Mouse (Mus musculus) small intestine, adult 2 months (tissue): ENCODE results near the gene Fkbp4. TPM values are rescaled to one million over a fixed set of nuclear protein-coding genes. Genes with fewer than 3 reads are reported as not detected.

Source experiments
- H3K27ac ChIP-seq: fragments of 200-500 bp; 2 replicates; pipeline ENCODE4 v1.5.1; 2012; ENCODE audit warnings: low read depth, low read length, control low read depth, inconsistent platforms; ENCODE audit not compliant: insufficient read depth
- H3K27me3 ChIP-seq: fragments of 200-500 bp; 2 replicates; pipeline ENCODE4 v1.6.1; 2012; ENCODE audit warnings: mild to moderate bottlenecking, moderate library complexity, low read length, inconsistent platforms; ENCODE audit not compliant: control insufficient read depth, insufficient read depth
- H3K36me3 ChIP-seq: fragments of 200-500 bp; 2 replicates; pipeline ENCODE4 v1.6.1; 2012; ENCODE audit warnings: mild to moderate bottlenecking, low read length, control low read depth, inconsistent platforms; ENCODE audit not compliant: control insufficient read depth, insufficient read depth
- H3K4me1 ChIP-seq: fragments of 200-500 bp; 2 replicates; pipeline ENCODE4 v1.6.1; 2012; ENCODE audit warnings: low read length, inconsistent platforms, mixed read lengths; ENCODE audit not compliant: control insufficient read depth, insufficient read depth, insufficient read length
- H3K4me3 ChIP-seq: fragments of 200-500 bp; 2 replicates; pipeline ENCODE4 v1.5.1; 2012; ENCODE audit warnings: low read depth, mild to moderate bottlenecking, control low read depth, inconsistent platforms, low read length, moderate library complexity
- CTCF ChIP-seq: fragments of 200-500 bp; IDR thresholded peaks from 2 replicates; pipeline ENCODE4 v1.5.1; 2012; ENCODE audit warnings: low read depth, mild to moderate bottlenecking, control low read depth, inconsistent platforms, low read length, moderate library complexity, mixed read lengths; ENCODE audit not compliant: insufficient replicate concordance, insufficient read length; ENCODE audit errors: extremely low read depth
- POLR2A ChIP-seq: fragments of 200-500 bp; IDR thresholded peaks from 2 replicates; pipeline ENCODE4 v1.6.1; 2012; ENCODE audit warnings: low read depth, mild to moderate bottlenecking, control low read depth, inconsistent platforms, low read length, moderate library complexity
- WGBS: fragments of 180-500 bp; shearing (Covaris S2); methylation state at CpG from one replicate; pipeline ENCODE4 v1.1.7; 2018; 5-methylcytosine and 5-hydroxymethylcytosine counted together
- polyA plus RNA-seq: library from polyadenylated mRNA; depleted of rRNA; stranded (reverse); fragments of >200 nt; gene quantifications from 2 replicates; pipeline ENCODE4 v1.2.3, GENCODE M21; 2012

Gene Fkbp4
- polyA plus RNA-seq, 1 experiment, result 105 TPM

DNA sequence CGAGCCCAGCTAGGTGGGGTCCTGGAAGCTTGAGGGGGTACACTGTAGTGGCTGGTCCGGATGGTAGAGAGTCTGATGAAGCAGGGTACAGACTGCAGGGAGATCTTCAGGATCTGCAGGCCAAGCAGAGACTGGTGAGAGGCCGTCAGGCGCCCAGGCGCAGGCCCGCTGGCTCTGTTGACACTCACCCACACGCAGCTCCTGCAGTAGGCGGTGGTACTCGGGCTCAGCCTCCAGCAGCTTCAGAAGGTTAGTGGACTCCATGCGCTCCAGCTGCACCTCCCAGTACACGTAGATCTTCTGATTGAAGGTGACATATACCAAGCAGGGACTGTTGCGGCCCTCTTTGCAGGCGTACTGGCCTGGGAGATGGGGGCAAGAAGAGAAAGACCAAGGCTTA is 28.2 kb downstream of the Fkbp4 start:
- Histone ChIP-seq H3K36me3 (peaks cover 31% of the 10 kb centered on the region), H3K27ac (no peak overlapping the region), H3K4me1 (no peaks in the 10 kb centered on the region), H3K27me3 (no peaks in the 10 kb centered on the region), H3K4me3 (no peak overlapping the region)
- 98% methylated on average over 13 of the region's 13 CpGs for WGBS
- TF ChIP-seq POLR2A, result no peak
- TF ChIP-seq CTCF, result no peak

DNA sequence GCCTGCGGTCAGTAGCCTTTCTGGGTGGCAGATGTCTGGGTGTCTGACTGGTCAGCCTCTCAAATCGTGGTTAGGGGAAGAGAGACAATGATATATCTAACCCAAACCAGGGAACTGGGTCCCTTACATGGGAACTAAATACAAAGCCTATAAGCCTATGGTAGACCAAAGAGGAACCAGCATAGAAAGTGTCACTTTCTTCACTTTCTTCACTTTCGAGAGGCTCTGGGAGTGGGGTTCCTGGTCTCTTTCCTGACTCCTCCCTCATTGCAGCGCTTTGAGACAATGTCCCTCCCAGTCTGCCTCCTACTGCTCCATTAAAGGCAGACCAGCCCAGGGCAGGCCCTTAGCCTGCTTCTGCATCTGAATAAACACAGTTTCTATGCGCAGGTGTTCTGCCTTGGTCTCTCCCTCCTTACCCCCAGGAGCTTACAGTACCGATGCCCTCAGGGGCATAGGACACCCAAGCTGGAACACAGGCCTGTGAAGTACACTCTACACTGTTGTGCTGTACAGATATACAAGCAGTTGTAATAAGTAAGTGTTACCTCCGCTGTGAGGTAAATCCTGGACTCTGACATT is 29.8 kb downstream of the Fkbp4 start:
- no peak for TF ChIP-seq CTCF
- TF ChIP-seq POLR2A, result no peak

DNA sequence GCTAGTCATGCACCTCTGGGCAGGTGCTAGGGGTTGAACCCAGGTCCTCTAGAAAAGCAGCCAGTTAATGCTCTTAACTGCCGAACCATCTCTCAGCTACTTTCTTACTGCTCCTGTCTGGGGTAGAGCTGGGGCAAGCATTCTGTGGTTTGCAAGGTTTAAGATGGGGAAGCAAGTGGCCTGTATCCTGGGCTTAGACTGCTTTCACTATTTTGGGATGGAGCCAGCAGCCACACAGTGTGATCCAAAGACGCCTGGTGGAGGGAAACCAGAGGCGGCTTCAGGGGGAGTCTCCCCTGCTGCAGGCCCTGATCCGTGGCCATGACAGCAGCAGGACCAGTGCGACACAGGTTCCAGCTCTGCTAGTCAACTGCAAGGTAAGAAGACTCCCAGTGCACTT is 33.8 kb downstream of the Fkbp4 start:
- H3K4me1 ChIP-seq, result no peaks in the 10 kb centered on the region
- WGBS, result 51% methylated on average over 5 of the region's 5 CpGs
- H3K27me3 ChIP-seq, result no peaks in the 10 kb centered on the region
- TF ChIP-seq CTCF (no peak), POLR2A (no peak)
- H3K27ac ChIP-seq, result no peak overlapping the region
- H3K36me3 ChIP-seq, result peaks cover 13% of the 10 kb centered on the region
- H3K4me3 ChIP-seq, result no peak overlapping the region

More for the DNA sequence above, 29.8 kb downstream of the Fkbp4 start:
- Histone ChIP-seq H3K4me1 (no peaks in the 10 kb centered on the region), H3K27ac (no peak overlapping the region), H3K36me3 (peaks cover 31% of the 10 kb centered on the region), H3K27me3 (no peaks in the 10 kb centered on the region), H3K4me3 (no peak overlapping the region)
- WGBS, result 87% methylated on average over 7 of the region's 7 CpGs

DNA sequence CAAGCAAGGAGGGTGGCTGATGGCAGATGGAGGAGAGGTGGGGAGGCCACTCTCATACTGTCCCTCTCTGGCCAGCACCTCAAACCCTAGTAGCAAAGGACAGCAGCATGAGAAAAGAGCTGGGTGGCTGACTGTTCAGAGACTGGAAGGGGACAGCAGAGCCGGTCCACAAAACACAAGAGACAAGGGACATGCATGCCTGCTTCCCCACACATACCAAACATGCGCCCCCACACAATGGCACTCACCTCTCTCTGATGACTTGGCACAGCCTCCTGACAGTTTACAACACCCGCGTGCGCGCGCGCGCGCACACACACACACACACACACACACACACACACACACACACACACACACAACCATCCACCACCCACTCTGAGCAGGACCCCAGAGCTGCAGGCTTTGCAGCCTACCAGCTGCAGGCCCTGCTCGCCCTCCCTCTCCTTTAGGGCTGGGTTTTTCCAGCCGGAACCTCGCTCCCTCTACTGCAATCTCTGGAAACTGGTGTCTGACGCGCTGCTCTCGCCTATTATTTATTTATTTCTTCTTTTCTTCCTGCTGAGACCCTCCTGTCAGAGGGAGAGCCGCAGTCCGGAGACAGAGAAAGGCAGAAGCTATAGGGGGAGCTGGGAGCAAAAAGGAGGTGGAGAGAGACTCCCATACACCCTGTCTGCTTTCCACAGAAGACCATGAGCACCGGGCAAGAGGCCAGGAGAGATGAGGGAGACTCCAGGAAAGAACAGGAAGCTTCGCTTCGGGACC is 38.9 kb downstream of the Fkbp4 start:
- H3K27me3 ChIP-seq, result no peaks in the 10 kb centered on the region; the same call in 1 of the 2 replicates
- peak overlapping the region; percentile 40 for H3K4me3 ChIP-seq
- H3K4me1 ChIP-seq, result peaks cover 4% of the 10 kb centered on the region; the same call in 1 of the 2 replicates
- TF ChIP-seq POLR2A (no peak), CTCF (no peak)
- WGBS, result 26% methylated on average over 21 of the region's 21 CpGs
- no peak overlapping the region for H3K27ac ChIP-seq
- no peaks in the 10 kb centered on the region for H3K36me3 ChIP-seq

DNA sequence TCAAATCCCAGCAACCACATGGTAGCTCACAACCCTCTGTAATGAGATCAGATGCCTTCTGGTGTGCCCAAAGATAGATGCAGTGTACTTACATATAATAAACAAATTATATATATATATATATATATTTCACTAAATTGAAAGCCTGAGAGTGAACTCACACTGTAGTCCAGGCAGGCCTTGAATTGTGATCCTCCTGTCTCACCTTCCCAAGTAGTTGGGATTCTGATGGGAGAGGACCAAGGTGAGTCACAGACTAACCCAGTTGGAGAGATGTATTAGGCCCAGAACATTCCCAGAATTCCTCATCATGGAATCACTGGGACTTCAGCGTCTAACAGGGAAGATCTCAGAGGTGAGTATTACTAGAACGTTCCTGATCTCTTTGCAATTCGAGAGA is 39.5 kb downstream of the Fkbp4 start, which contains the start of gene Nrip2:
Nrip2 (plus strand) TSS at position 301 of the 400 bp plus-strand sequence.
- peaks cover 4% of the 10 kb centered on the region; the same call in 1 of the 2 replicates for H3K4me1 ChIP-seq
- H3K27ac ChIP-seq, result no peak within 1 kb of the TSS
- H3K36me3 ChIP-seq, result no peaks in the 10 kb centered on the region
- H3K27me3 ChIP-seq, result no peaks in the 10 kb centered on the region; the same call in 1 of the 2 replicates
- TF ChIP-seq CTCF, result no peak
- WGBS, result 73% methylated on average over 3 of the region's 3 CpGs
- H3K4me3 ChIP-seq, result peak within 1 kb of the TSS; percentile 40

DNA sequence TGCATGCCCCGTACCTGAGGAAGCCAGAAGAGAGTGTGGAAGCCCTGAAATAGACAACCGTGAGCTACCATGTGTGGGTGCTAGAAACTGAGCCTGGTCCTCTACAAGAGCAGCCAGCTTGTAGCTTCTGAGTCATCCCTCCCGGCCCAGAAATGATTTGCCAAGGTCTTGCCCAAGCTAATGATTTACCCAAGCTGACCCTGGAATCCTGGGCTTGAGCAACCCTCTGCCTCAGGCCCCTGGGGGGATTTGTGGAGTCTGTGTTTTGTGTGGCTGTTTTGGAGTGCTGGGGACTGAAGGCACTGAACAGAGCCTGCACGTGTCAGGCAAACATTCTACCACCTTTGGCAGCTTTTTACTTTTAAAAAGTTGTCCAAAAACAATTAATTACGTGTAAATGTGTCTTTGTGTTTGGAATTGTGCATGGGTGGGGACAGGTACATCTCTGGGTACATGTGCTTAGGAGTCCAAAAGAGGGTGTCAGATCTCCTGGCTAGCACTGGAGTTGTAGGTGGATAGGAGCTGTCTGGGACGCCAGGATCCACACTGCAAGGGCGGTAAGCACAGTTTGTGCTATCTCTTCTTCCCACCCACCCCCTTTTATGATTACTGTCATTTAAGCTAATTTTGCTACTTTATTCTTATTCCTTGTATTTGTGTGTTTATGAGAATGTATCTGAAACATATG is 40.8 kb downstream of the Fkbp4 start:
- Histone ChIP-seq H3K27me3 (no peaks in the 10 kb centered on the region; the same call in 1 of the 2 replicates), H3K27ac (no peak overlapping the region), H3K4me1 (peaks cover 4% of the 10 kb centered on the region; the same call in 1 of the 2 replicates), H3K4me3 (no peak overlapping the region), H3K36me3 (no peaks in the 10 kb centered on the region)
- TF ChIP-seq CTCF (no peak), POLR2A (no peak)
- WGBS, result 59% methylated on average over 7 of the region's 7 CpGs

DNA sequence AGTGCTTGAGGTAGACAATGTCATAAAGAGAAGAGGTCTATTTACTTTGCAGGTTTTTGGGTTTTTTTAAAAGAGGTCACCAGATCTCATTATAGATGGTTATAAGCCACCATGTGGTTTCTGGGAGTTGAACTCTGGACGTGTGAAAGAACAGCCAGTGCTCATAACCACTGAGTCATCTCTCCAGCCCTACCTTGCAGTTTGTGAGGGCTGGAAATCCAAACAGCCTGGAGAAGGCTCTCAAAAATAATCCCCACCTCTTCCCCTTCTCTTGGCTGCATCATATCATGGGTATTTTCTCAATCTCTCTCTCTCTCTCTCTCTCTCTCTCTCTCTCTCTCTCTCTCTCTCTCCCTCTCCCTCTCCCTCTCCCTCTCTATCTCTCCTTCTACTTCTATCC is 47.8 kb downstream of the Fkbp4 start:
- no peak for TF ChIP-seq CTCF
- no peak for TF ChIP-seq POLR2A
- WGBS, result 23% methylated on average over 1 of the region's 1 CpGs
- Histone ChIP-seq H3K4me1 (peaks cover 2% of the 10 kb centered on the region; the same call in 1 of the 2 replicates), H3K27me3 (no peaks in the 10 kb centered on the region), H3K4me3 (no peak overlapping the region), H3K27ac (no peak overlapping the region), H3K36me3 (no peaks in the 10 kb centered on the region)
